Mouse (Mus musculus) urinary bladder, adult 2 months (tissue): ENCODE results near the gene Chd3. TPM values are rescaled to one million over a fixed set of nuclear protein-coding genes. Genes with fewer than 3 reads are reported as not detected.
"Not testable (repeated sequence)": the region's sequence is repeated elsewhere in the genome, so short reads cannot be mapped to it uniquely, and the experiment has no call there.

Experiments used
- DNase-seq: peaks from one replicate; pipeline ENCODE4 v3.0.0; 2022; ENCODE audit warnings: low spot score
- polyA plus RNA-seq: library from polyadenylated mRNA; depleted of rRNA; stranded (reverse); fragments of >200 nt; gene quantifications from 2 replicates; pipeline ENCODE4 v1.2.3, GENCODE M21; 2012; rRNA removed

Chd3 gene
- polyA plus RNA-seq, 1 experiment: 85.5 TPM

DNA sequence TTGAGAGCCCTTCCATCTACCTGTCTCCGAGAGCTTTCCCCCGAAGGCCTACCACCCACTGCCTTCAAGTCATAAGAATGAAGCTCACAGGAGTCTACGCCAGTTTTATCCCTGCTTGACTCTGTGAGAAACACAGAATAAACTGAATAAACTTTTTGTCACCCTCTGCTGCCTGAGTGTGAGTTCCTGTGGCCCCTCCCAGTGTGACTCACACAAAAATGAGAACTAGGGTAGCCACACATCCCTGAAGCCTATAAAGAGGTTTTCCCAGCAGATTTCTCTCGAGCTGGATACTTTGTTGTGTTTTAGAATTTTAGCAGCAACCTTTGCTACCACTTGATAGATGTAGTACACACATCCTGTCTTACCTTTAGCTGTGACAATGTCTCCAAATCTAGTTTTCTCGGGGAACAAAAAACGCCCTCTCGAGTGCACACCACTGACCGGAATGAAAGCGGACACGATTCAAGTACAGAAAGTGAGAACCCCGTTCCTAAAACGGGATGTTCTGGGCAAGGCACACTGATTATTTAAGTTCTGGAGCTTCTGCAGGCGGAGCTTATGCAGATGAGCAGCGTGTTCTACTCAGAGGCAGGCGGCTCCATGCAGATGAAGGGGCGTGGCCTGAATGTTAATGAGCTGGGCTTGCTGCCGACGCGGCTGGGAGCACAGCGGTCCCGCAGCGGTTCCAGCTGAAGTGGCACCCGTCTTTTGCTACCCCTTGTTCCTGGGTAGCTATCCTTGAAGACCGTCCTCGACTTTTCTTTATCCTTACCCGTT, 43.4 kb downstream of the Chd3 start, which contains the start of gene Kcnab3:
Gene Kcnab3 (plus strand): TSS at position 631 of the 780 bp plus-strand sequence.
- peak; percentile 46 for DNase-seq

- DNase-seq: no peak
Observed at GRCm38 (mm10) chr11:69324749-69325148, 44.5 kb downstream of the Chd3 start.

- DNase-seq: peak; percentile 94
Observed at GRCm38 (mm10) chr11:69323667-69324111, 45.5 kb downstream of the Chd3 start, which contains the start of the genes Cntrob and Trappc1. Gene Cntrob (minus strand): TSS chr11:69323775. Gene Trappc1 (plus strand): TSS chr11:69323980.

DNA sequence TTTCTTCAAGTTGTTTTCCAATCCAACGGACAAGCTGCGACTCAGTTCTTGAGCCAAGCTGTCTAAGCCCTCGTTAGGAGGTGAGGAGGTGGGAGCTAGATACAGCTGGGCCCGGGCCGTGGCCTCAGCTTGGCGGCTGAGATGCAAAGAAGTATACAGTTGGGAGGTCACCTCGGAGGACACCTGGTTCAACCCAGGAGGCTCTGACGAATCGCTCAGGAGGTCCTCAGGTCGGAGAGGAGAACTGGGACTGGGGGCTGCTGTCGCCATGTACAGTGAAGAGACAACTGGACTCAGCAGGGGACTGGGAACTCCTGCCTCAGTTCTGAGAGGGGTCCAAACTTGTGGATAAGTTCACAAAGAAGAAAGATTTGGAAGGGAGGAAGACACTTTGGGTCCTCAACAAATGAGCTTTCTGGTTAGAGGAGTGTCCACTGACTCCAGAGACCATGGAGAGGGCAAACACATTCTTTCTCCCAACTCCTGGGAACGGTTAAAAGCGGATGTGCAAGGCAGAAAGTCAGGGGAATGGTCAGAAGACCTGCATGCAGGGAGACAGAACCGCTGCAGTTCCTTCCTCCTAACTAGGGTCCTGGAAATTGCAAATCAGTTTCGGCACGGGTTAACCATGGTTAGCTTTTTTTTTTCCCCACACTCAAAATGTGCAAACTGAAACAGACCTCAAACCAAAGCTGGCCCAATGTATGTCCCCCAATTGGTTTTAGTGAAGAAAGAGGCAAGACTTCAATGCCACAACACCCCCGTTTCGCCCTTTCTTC, 46.3 kb downstream of the Chd3 start:
- DNase-seq: no peak

GRCm38 (mm10) chr11:69322010-69322409, 47.2 kb downstream of the Chd3 start:
- no peak for DNase-seq

DNA sequence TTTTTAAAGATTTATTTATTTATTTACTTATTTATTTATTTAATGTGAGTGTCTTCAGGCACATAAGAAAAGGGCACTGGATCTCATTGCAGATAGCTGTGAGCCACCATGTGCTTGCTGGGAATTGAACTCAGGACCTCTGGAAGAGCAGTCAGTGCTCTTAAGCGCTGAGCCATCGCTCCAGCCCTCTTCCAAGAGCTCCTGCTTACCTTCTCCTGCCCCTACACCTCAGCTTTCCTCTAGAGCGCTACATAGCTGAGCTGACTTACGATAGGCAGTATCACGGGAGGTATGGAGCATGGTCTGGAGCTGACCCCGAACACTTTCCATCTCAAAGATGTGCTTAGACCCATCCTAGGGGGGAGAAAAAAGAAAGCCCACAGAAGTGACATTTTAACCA, 47.6 kb downstream of the Chd3 start:
- DNase-seq: no peak

DNA sequence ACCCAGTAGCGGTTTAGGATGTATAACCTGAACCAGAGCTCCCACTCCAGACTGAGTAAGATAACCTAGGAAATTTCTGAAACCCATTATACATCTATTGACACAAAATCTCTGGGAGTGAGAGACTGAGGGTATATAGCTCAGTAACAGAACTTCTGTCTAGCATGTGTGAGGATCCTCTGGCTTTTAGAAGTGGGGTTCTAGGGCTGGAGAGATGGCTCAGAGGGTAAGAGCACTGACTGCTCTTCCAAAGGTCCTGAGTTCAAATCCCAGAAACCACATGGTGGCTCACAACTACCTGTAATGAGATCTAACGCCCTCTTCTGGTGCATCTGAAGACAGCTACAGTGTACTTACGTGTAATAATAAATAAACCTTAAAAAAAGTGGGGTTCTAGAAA, 51.2 kb downstream of the Chd3 start:
- DNase-seq: not testable (repeated sequence)

- DNase-seq: no peak
Observed at GRCm38 (mm10) chr11:69316361-69316760, 52.8 kb downstream of the Chd3 start.

- no peak for DNase-seq
Observed at GRCm38 (mm10) chr11:69311266-69311665, 57.9 kb downstream of the Chd3 start.

DNA sequence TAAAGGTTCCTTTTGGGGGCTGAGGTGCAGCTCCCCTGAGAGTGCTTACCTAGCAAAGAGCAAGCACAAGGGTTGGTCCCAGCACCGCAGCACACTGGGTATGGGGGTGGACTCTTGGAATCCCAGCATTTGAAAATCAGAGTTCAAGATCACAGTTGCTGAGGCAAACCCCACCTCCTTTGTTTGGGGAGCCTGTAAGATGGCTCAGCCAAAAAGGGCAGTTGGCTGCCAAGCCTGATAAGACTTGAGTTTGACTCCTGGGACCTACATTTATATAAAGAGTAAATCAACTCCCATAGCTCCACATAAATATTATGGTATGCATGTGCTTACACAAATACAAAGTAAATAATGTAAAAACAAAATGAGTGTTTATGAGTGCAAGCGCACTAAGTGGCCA, 63.2 kb downstream of the Chd3 start:
- no peak for DNase-seq

DNA sequence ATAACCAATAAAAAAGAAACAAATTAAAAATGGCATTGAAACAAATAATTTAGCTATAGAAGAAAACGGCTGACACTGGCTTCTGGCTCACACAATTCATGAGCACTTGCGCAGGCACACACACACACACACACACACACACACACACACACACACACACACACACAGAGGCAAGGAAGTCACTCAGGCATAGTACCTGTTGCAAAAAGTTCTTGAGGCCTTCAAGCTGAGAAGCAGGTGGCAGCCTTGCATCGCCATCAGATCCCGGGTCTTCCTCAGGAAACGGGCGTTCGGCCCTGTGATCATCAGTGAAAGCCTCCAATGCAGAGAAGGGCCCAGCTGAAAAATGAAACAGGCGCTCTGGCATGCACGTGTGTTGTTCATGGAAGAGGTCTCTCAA, 63.9 kb downstream of the Chd3 start:
- DNase-seq: no peak

DNA sequence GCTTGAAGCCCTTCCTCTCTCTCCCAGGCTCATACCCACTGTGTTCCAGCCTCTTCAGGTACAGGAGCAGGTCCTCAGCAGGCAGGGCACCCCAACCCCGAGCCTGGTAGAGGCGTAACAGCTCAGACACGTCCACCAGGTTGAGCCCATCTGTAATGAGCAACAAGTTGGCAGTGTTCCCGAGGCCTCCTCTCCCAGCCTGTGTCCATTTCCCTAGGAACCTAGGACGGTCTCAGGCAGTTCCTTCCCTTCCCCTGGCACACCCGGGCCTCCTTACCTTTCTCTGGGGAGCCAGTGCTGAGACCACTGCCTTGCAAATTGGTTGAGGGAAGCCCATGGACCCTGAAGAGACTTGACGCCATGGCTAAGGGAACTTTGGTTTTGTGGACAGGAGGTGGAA, 66.4 kb downstream of the Chd3 start:
- DNase-seq: no peak

DNA sequence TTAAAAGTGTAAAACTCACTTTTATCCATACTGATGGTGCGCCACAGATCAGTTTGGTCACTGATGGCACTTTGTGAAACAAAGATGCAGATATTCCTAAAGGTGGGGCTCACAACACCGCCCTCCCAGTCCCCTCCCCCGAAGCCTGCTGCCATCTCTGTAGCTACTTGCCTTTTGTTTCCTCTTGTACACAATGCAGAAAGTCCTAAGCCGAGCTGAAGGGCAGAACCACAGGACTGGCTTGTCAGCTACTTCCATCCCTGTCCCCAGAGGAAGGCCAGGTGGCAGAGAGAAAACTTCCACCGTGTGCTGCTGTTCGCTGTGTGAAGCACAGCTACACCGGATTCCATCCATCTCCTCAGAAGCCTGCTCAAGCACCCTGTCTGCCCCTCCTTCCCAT, 71.0 kb downstream of the Chd3 start:
- no peak for DNase-seq

- no peak for DNase-seq
Observed at GRCm38 (mm10) chr11:69297799-69298198, 71.4 kb downstream of the Chd3 start.

- DNase-seq: no peak
Observed at GRCm38 (mm10) chr11:69295286-69295685, 73.9 kb downstream of the Chd3 start.

Other genes with a start within 250 kb of the Chd3 start
- gene Hes7, start 249.0 kb downstream of the Chd3 start, polyA plus RNA-seq: 0.24 and 0.37 TPM in 2 replicates
- 0.74 and 0.78 TPM in 2 replicates for gene 9130213A22Rik, start 246.8 kb downstream of the Chd3 start, polyA plus RNA-seq
- 4.2 and 5.4 TPM in 2 replicates for gene Aloxe3, start 243.5 kb downstream of the Chd3 start, polyA plus RNA-seq
- gene Alox12b, start 212.4 kb downstream of the Chd3 start, polyA plus RNA-seq: 0.03 TPM in 1 of 2 replicates, not detected in the other
- gene Alox8, start 171.6 kb downstream of the Chd3 start, polyA plus RNA-seq: 0.14 and 0.60 TPM in 2 replicates
- 0.01 and 0.03 TPM in 2 replicates for gene Gucy2e, start 132.4 kb downstream of the Chd3 start, polyA plus RNA-seq
- 9.2 and 10.8 TPM in 2 replicates for gene Cntrob, start 45.6 kb downstream of the Chd3 start, polyA plus RNA-seq
- gene Trappc1, start 45.4 kb downstream of the Chd3 start, polyA plus RNA-seq: 56.2 and 60.4 TPM in 2 replicates
- 1.6 TPM in 2 replicates for gene Kcnab3, start 43.1 kb downstream of the Chd3 start, polyA plus RNA-seq
- 3.0 and 4.2 TPM in 2 replicates for gene Rnf227, start 28.9 kb downstream of the Chd3 start, polyA plus RNA-seq
- gene Naa38, start 26.1 kb upstream of the Chd3 start, polyA plus RNA-seq: 143 and 188 TPM in 2 replicates
- 43.0 and 48.0 TPM in 2 replicates for gene Cyb5d1, start 26.2 kb upstream of the Chd3 start, polyA plus RNA-seq
- gene Tmem88, start 28.8 kb upstream of the Chd3 start, polyA plus RNA-seq: 11.5 and 11.6 TPM in 2 replicates
- 3.3 and 10.7 TPM in 2 replicates for gene Kdm6b, start 44.3 kb upstream of the Chd3 start, polyA plus RNA-seq
- gene Dnah2, start 179.7 kb upstream of the Chd3 start, polyA plus RNA-seq: 0.19 and 0.22 TPM in 2 replicates
- 0.99 and 1.1 TPM in 2 replicates for gene Efnb3, start 190.8 kb upstream of the Chd3 start, polyA plus RNA-seq
- 7.2 and 7.3 TPM in 2 replicates for gene Wrap53, start 210.8 kb upstream of the Chd3 start, polyA plus RNA-seq
- 77.8 and 85.8 TPM in 2 replicates for gene Trp53, start 211.0 kb upstream of the Chd3 start, polyA plus RNA-seq
- gene Atp1b2, start 236.5 kb upstream of the Chd3 start, polyA plus RNA-seq: 23.5 and 46.2 TPM in 2 replicates
- gene Shbg, start 248.5 kb upstream of the Chd3 start, polyA plus RNA-seq: not detected in 2 replicates